Mouse (Mus musculus) gonadal fat pad, adult 2 months (tissue): ENCODE results near the gene Exosc1. TPM values are rescaled to one million over a fixed set of nuclear protein-coding genes. Genes with fewer than 3 reads are reported as not detected.

Source experiments
- DNase-seq: peaks from one replicate; pipeline ENCODE4 v3.0.0-alpha.2; 2012; ENCODE audit warnings: low read depth
- polyA plus RNA-seq: library from polyadenylated mRNA; depleted of rRNA; stranded (reverse); fragments of >200 nt; gene quantifications from 2 replicates; pipeline ENCODE4 v1.2.3, GENCODE M21; 2012; rRNA removed

The Exosc1 gene
- polyA plus RNA-seq, 1 experiment: 14.6 TPM

DNA sequence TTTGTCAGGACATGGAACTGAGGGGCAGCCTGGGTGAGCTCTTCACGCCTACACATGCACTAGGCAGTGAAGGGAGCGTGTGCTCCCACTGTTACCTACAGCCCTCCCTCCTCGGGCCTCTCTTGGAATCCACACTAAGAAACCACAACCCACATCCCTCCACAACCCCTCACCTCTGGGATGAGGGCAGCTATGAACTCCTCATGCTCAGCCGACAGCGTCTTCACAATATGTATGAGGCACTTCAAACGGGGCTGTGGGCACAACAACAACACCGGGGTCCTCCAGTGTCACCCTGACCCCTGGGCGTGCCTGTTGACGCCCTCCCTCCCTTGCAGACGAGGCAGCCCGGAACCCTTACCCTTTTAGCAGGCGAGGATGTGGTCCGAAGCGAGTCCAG lies 58.9 kb downstream of the Exosc1 start:
- DNase-seq: no peak

Other genes with a start within 250 kb of the Exosc1 start
- 7.1 and 9.3 TPM in 2 replicates for gene Slit1, start 189.8 kb downstream of the Exosc1 start, polyA plus RNA-seq
- 3.0 and 3.8 TPM in 2 replicates for gene Arhgap19, start 131.4 kb downstream of the Exosc1 start, polyA plus RNA-seq
- 1.6 and 2.5 TPM in 2 replicates for gene Frat1, start 103.5 kb downstream of the Exosc1 start, polyA plus RNA-seq
- 1.4 and 1.5 TPM in 2 replicates for gene Frat2, start 85.3 kb downstream of the Exosc1 start, polyA plus RNA-seq
- 6.0 and 6.9 TPM in 2 replicates for gene Rrp12, start 37.2 kb downstream of the Exosc1 start, polyA plus RNA-seq
- gene Pgam1, start 21.5 kb downstream of the Exosc1 start, polyA plus RNA-seq: 236 and 243 TPM in 2 replicates
- gene Zdhhc16, start 57 bp upstream of the Exosc1 start, polyA plus RNA-seq: 76.1 and 85.0 TPM in 2 replicates
- gene Mms19, start 47.7 kb upstream of the Exosc1 start, polyA plus RNA-seq: 51.4 and 73.4 TPM in 2 replicates
- gene Ubtd1, start 48.3 kb upstream of the Exosc1 start, polyA plus RNA-seq: 30.5 and 40.2 TPM in 2 replicates
- 0.16 TPM in 1 of 2 replicates, not detected in the other for gene Ankrd2, start 102.6 kb upstream of the Exosc1 start, polyA plus RNA-seq
- gene Hoga1, start 112.2 kb upstream of the Exosc1 start, polyA plus RNA-seq: 13.7 and 14.3 TPM in 2 replicates
- gene 4933411K16Rik, start 118.8 kb upstream of the Exosc1 start, polyA plus RNA-seq: 14.3 and 20.8 TPM in 2 replicates
- 20.2 and 22.4 TPM in 2 replicates for gene Morn4, start 152.9 kb upstream of the Exosc1 start, polyA plus RNA-seq
- gene Pi4k2a, start 157.0 kb upstream of the Exosc1 start, polyA plus RNA-seq: 33.5 and 40.1 TPM in 2 replicates
- gene Avpi1, start 195.6 kb upstream of the Exosc1 start, polyA plus RNA-seq: 27.9 and 30.4 TPM in 2 replicates
- gene Marveld1, start 214.0 kb upstream of the Exosc1 start, polyA plus RNA-seq: 58.9 and 67.2 TPM in 2 replicates
- 49.5 and 61.8 TPM in 2 replicates for gene Zfyve27, start 230.5 kb upstream of the Exosc1 start, polyA plus RNA-seq